Comparison of ENCODE assay signal across 8 mouse cellular contexts in the genomic region with DNA sequence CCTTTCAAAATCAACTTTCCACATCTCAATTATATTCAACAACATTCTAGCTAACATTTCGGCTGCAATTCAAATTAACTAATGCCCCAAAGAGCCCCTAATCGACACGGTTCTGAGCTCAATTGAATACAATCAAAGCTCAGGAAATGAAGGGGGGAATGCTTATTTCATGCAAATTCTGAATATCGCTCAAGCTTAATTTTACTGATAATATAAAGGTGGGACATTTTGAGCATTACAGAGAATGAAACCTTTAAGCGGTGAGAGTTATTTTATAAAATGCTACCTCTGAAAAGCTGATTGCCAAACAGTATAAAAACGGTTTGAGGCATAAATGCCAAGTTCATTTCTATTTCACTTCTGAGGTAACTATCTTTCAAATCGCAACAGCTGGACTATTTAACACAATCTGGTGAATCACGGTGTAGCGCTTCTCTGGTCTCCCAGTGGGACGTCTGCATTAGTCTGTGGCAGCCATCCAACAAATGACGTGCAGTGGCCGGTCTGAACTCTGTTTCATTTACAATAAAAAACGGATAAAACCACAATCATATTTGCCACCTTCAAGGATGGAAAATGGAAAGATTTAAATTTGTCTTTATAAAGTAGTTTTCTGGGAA. TPM values are rescaled to one million over a fixed set of nuclear protein-coding genes. Genes with fewer than 3 reads are reported as not detected.
DNase-seq lines count a peak whose midpoint lies in the region; ATAC-seq and TF ChIP-seq lines count a peak whose summit lies in the region.

No protein-coding gene starts in this region.

- H3K36me3 ChIP-seq in lung, embryonic 15.5 days, result no peaks in the 10 kb centered on the region
- H3K36me3 ChIP-seq in heart, embryonic 13.5 days, result no peaks in the 10 kb centered on the region
- no peaks in the 10 kb centered on the region for H3K36me3 ChIP-seq in myocyte (ENCODE audit: control insufficient read depth, insufficient read depth)

- TF ChIP-seq POLR2A in myocyte (IDR thresholded peaks at IDR 0.05; ENCODE audit: insufficient read length, low read depth), result no peak

- H3K79me2 ChIP-seq in myocyte (ENCODE audit: control insufficient read depth, insufficient read depth), result no peaks in the 10 kb centered on the region

- H3K4me3 ChIP-seq in lung, embryonic 15.5 days, result no peak overlapping the region
- H3K4me3 ChIP-seq in heart, embryonic 13.5 days, result peak overlapping the region; percentile 26
- peak overlapping the region; percentile 11 for H3K4me3 ChIP-seq in myocyte

- H3K9ac ChIP-seq in lung, embryonic 15.5 days, result no peak overlapping the region
- no peak overlapping the region for H3K9ac ChIP-seq in heart, embryonic 13.5 days

- no peaks in the 10 kb centered on the region for H3K9me3 ChIP-seq in lung, embryonic 15.5 days
- no peaks in the 10 kb centered on the region for H3K9me3 ChIP-seq in heart, embryonic 13.5 days

- peak overlapping the region; percentile 16 for H3K4me2 ChIP-seq in lung, embryonic 15.5 days
- peak overlapping the region; percentile 54 for H3K4me2 ChIP-seq in heart, embryonic 13.5 days
- peak overlapping the region; percentile 82 for H3K4me2 ChIP-seq in myocyte (ENCODE audit: low read depth)

- ATAC-seq in lung, embryonic 15.5 days (ENCODE audit: borderline replicate concordance, extremely low read depth, low FRiP score, low TSS enrichment), result no peak
- ATAC-seq in heart, embryonic 13.5 days (ENCODE audit: extremely low read depth, insufficient number of reproducible peaks, low FRiP score, low TSS enrichment), result no peak

- 46% methylated on average over 13 of the region's 13 CpGs for WGBS in lung, embryonic 15.5 days
- WGBS in heart, embryonic 13.5 days, result 53% methylated on average over 13 of the region's 13 CpGs

- DNase-seq in embryo, embryonic 10.5 days (ENCODE audit: low spot score), result peak; percentile 43
- DNase-seq in embryo, embryonic 9.5 days (ENCODE audit: extremely low spot score), result no peak
- DNase-seq in lung, postnatal 4 days, result no peak
- peak; percentile 22 for DNase-seq in cerebellum, adult 8-10 months
- DNase-seq in c-Kit-positive CD71-positive TER-119-positive erythroid progenitor cells, embryonic 14.5 days (ENCODE audit: low spot score), result no peak

- no peaks in the 10 kb centered on the region for H3K4me1 ChIP-seq in lung, embryonic 15.5 days
- H3K4me1 ChIP-seq in heart, embryonic 13.5 days, result peaks cover 13% of the 10 kb centered on the region

- H3K27ac ChIP-seq in lung, embryonic 15.5 days, result no peak overlapping the region
- no peak overlapping the region for H3K27ac ChIP-seq in heart, embryonic 13.5 days (replicated peaks)

- no peaks in the 10 kb centered on the region for H3K27me3 ChIP-seq in lung, embryonic 15.5 days
- H3K27me3 ChIP-seq in heart, embryonic 13.5 days (replicated peaks), result no peaks in the 10 kb centered on the region; the same call in 1 of the 2 replicates
- no peaks in the 10 kb centered on the region for H3K27me3 ChIP-seq in myocyte (ENCODE audit: control insufficient read depth, insufficient read depth, insufficient read length)

- no peak overlapping the region for H3ac ChIP-seq in myocyte (ENCODE audit: control insufficient read depth, insufficient read length)

TF ChIP-seq in myocyte, 11 proteins besides CTCF, POLR2A, EP300 and RAD21:
- peak in 1 of 3 experiments; percentile 39 for TF ChIP-seq MYOD1 (IDR thresholded peaks at IDR 0.05; ENCODE audit: control insufficient read depth in 1 of 3, insufficient read length in 2 of 3, low read depth in 2 of 3)
- TF ChIP-seq USF1 (IDR thresholded peaks at IDR 0.05; ENCODE audit: low read depth), result no peak
- 0 out of 2 replicates have a peak, but pooled peaks have one; percentile 21 for TF ChIP-seq CEBPB (IDR thresholded peaks at IDR 0.05; ENCODE audit: insufficient read depth, poor library complexity, severe bottlenecking)

RNA-seq across cellular contexts. Expression of gene Hspa12a, which starts 36.1 kb away (rescaled TPM):
- 4.4 and 5.1 TPM in 2 replicates for polyA plus RNA-seq in lung, embryonic 15.5 days (2015; fragmentation: Nextera tagmentation; extraction: Ambion mirVana)
- polyA plus RNA-seq in heart, embryonic 13.5 days (2015; fragmentation: Nextera tagmentation; extraction: Ambion mirVana), result 9.0 and 9.1 TPM in 2 replicates
- polyA plus RNA-seq in myocyte (2012; fragmentation: generic; extraction: Trizol), result 6.6 TPM

RNA-seq across cellular contexts. Expression of gene Eno4, which starts 36.3 kb away (rescaled TPM):
- polyA plus RNA-seq in lung, embryonic 15.5 days (2015; fragmentation: Nextera tagmentation; extraction: Ambion mirVana), result 1.3 and 1.4 TPM in 2 replicates
- 0.08 and 0.13 TPM in 2 replicates for polyA plus RNA-seq in heart, embryonic 13.5 days (2015; fragmentation: Nextera tagmentation; extraction: Ambion mirVana)
- 0.13 TPM for polyA plus RNA-seq in myocyte (2012; fragmentation: generic; extraction: Trizol)

Comparison
In these comparisons a context has a peak if more than half of its experiments do, and no peak if none do; other contexts are left out.
1. DNase-seq: peak in embryo, embryonic 10.5 days (single experiment) and cerebellum, adult 8-10 months (single experiment); none in embryo, embryonic 9.5 days (single experiment), lung, postnatal 4 days (0 of 2) and c-Kit-positive CD71-positive TER-119-positive erythroid progenitor cells, embryonic 14.5 days (single experiment).
2. H3K4me2 ChIP-seq: peak in every context shown above with its lines; median percentile 82 in myocyte; 54 in heart, embryonic 13.5 days; 16 in lung, embryonic 15.5 days.